Mouse (Mus musculus): ENCODE results near the gene Ttc21a. TPM values are rescaled to one million over a fixed set of nuclear protein-coding genes. Genes with fewer than 3 reads are reported as not detected.

Gene Ttc21a
- 0.28 and 0.54 TPM in 2 replicates for polyA plus RNA-seq (2015; fragmentation: Nextera tagmentation; extraction: Ambion mirVana)

DNA sequence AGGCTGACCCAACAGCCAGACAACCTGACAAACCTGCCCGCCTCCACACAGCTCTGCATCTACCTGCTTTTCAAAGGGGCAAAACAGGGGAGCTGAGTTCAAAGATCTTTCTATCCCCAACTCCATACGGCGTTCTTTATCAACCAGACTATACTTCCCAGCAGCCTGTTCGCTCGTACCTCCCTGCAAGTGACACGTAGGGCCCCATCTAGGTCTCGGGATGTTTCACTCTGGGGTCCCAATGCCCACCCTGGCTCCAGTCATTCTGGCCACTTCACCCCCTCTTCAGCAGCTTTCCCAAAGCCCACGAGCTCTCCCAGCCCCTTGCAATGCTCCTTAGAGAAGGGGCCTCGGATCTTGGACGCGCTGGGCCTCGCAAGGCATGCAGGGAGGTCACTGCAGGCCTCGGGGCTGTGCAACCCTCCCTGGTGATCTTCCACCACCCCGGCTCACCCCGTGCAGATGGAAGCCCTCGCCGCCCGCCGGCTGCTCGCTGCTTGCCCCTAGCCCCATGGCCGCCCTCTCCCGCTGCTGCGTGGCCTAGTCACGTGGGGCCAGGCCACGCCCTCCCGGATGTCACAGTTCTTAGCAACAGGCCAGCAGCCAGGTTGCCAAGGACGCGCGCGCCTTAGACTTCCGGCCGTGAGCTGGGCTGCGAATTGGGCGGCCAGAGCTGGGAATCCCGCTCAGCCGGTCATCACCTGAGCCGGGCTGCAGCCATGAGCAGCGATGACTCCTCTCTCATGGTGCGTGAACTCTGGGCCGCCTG is at the start of gene Ttc21a, which contains the start of gene Gorasp1:
Ttc21a (plus strand) TSS at position 602 of the 769 bp plus-strand sequence.
Gorasp1 (minus strand) TSS at position 561 of the 769 bp plus-strand sequence.
- H3K36me3 ChIP-seq: peaks cover 10% of the 10 kb centered on the region
- H3K9ac ChIP-seq: peak within 1 kb of the TSS; percentile 93
- 3% methylated on average over 40 of the region's 40 CpGs for WGBS
- H3K4me1 ChIP-seq: peaks cover 23% of the 10 kb centered on the region
- peak within 1 kb of the TSS; percentile 84 for H3K4me2 ChIP-seq
- peak within 1 kb of the TSS; percentile 74 for H3K27ac ChIP-seq
- H3K9me3 ChIP-seq: no peaks in the 10 kb centered on the region
- no peaks in the 10 kb centered on the region for H3K27me3 ChIP-seq
- peak; percentile 89 for ATAC-seq (ENCODE audit: insufficient number of reproducible peaks, insufficient read depth, low FRiP score, low TSS enrichment, low read depth)
- H3K4me3 ChIP-seq: peak within 1 kb of the TSS; percentile 74

DNA sequence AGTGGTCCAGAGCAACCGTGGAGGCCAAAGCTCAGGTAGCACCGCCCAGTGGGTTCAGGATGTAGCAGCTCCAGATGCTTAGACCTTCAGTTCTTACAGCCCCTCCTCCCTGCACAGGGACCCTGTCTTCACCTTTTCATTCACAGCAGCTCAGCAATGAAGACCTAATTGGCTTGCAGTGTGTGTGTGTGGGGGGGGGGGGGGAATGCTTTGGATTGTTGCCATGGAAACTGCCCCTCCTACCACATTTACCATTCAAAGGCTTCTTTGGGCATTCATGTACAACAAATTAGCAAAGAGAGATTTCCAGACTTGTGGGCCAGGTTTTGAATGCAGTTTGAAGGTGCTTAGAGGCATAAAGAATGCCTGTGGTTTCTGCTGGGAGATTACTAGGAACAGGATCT is 48.6 kb upstream of the Ttc21a start:
- 0 out of 2 replicates have a peak overlapping the region, but pooled peaks have one; percentile 27 for H3K9ac ChIP-seq
- H3K36me3 ChIP-seq: no peaks in the 10 kb centered on the region
- H3K4me2 ChIP-seq: no peak overlapping the region
- no peak overlapping the region for H3K27ac ChIP-seq
- no peaks in the 10 kb centered on the region for H3K9me3 ChIP-seq
- H3K4me1 ChIP-seq: peaks cover 5% of the 10 kb centered on the region; the same call in 1 of the 2 replicates
- 37% methylated on average over 2 of the region's 2 CpGs for WGBS
- ATAC-seq (ENCODE audit: insufficient number of reproducible peaks, insufficient read depth, low FRiP score, low TSS enrichment, low read depth): peak; percentile 37; the same call in 1 of the 2 replicates
- H3K4me3 ChIP-seq: no peak overlapping the region
- no peaks in the 10 kb centered on the region for H3K27me3 ChIP-seq

DNA sequence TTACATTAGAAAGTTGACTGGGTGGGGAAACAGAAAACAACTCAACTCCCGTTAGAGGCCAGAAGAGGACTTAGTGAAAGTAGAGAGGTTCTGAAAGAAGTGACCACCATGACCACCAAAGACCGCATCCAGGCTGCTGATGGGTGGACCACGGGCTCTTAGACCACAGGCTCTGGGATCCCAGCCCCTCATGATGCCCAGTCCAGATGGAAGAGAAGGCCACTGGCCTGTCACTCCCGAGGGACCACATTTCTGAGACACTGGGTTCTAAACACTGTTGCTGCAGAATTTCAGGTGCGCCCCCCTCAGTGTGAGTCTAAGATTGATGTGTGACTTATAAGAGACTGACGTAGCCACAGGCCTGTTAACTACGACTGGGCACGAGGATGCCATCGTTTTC is 48.0 kb upstream of the Ttc21a start:
- no peak for ATAC-seq (ENCODE audit: insufficient number of reproducible peaks, insufficient read depth, low FRiP score, low TSS enrichment, low read depth)
- Histone ChIP-seq H3K36me3 (no peaks in the 10 kb centered on the region), H3K4me3 (no peak overlapping the region), H3K4me2 (no peak overlapping the region), H3K27ac (no peak overlapping the region), H3K4me1 (peaks cover 9% of the 10 kb centered on the region), H3K27me3 (no peaks in the 10 kb centered on the region), H3K9ac (0 out of 2 replicates have a peak overlapping the region, but pooled peaks have one; percentile 27), H3K9me3 (no peaks in the 10 kb centered on the region)
- 81% methylated on average over 9 of the region's 9 CpGs for WGBS

DNA sequence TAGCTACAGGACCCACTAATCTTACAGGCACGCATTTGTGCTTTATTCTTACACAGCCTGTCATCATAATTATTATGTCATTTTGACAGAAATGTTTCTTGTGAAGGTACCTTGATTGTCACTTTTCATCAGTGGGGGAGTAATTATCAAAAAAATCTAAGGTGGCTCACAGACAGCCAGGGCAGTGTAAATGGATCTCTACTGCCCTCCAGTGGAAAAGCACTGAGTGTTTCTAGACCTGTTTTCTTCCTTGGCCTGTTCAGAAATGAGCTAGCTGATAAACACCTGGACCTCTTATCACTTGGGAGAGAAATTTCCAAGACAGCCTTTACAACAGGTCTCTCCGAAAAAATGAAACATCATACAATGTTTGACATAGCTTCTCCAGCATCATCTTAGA is 46.7 kb upstream of the Ttc21a start:
- Histone ChIP-seq H3K4me3 (no peak overlapping the region), H3K9ac (no peak overlapping the region), H3K36me3 (no peaks in the 10 kb centered on the region), H3K27me3 (no peaks in the 10 kb centered on the region), H3K4me2 (no peak overlapping the region), H3K4me1 (peaks cover 13% of the 10 kb centered on the region), H3K9me3 (no peaks in the 10 kb centered on the region), H3K27ac (no peak overlapping the region)
- ATAC-seq (ENCODE audit: insufficient number of reproducible peaks, insufficient read depth, low FRiP score, low TSS enrichment, low read depth): no peak
- 39% methylated on average over 2 of the region's 2 CpGs for WGBS

DNA sequence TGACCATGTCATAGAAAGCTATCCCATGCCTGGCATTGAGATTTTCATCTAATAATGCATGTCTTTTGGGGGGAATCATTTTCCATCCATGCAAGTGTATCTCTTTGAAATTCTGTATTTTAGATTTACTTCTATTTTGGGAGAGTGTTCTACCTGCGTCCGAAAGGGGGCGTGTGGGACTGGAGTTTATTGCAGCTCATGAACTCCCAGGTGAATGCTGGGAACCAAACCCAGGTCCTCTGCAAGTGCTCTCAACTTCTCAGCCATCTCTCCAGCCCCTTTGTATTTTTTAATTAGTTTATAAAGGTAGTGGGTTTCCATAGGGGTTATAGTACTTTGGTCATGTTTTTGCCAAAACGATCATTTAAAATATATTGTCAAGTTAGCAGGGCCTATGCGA is 43.5 kb upstream of the Ttc21a start:
- H3K4me2 ChIP-seq: peak overlapping the region; percentile 93
- WGBS: 81% methylated on average over 5 of the region's 5 CpGs
- no peaks in the 10 kb centered on the region for H3K27me3 ChIP-seq
- H3K4me1 ChIP-seq: peaks cover 20% of the 10 kb centered on the region
- no peak overlapping the region; the same call in 1 of the 2 replicates for H3K9ac ChIP-seq
- no peaks in the 10 kb centered on the region for H3K36me3 ChIP-seq
- no peak for ATAC-seq (ENCODE audit: insufficient number of reproducible peaks, insufficient read depth, low FRiP score, low TSS enrichment, low read depth)
- no peaks in the 10 kb centered on the region for H3K9me3 ChIP-seq
- no peak overlapping the region for H3K27ac ChIP-seq
- peak overlapping the region; percentile 95; the same call in 1 of the 2 replicates for H3K4me3 ChIP-seq

DNA sequence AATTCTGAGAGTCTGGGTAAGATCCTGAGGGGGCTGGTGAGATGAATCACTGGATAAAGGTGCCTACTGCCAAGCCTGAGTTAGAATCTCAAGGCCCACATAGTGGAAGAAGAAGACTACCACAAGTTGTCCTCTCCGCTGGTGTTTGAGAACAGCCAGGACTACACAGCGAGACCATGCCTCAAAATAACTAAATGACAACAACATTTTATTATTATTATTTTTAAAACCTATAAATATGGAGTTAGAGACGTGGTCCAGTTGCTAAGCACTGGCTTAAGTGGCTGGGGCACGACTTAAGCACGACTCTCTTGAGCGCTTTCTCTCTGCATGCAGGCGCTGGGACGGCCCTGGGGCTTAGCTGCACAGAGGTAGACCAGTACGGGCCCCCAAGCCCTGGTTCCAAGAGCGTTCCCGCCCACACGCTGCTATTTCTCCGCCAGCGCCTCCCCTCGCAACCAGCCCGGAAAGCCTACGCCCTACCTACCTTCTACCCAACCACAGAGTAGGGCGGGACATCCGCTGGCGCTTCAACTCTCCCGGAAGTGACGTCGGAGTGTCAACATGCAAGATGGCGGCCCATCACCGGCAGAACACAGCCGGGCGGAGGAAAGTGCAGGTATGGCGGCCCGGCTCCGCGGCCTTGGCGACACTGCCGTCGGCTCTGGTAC is 42.9 kb upstream of the Ttc21a start, which contains the start of gene Wdr48:
Wdr48 (plus strand) TSS at position 540 of the 671 bp plus-strand sequence.
- no peaks in the 10 kb centered on the region for H3K36me3 ChIP-seq
- no peaks in the 10 kb centered on the region for H3K27me3 ChIP-seq
- H3K9ac ChIP-seq: peak within 1 kb of the TSS; percentile 92
- peak within 1 kb of the TSS; percentile 86 for H3K27ac ChIP-seq
- WGBS: 4% methylated on average over 34 of the region's 34 CpGs
- peak within 1 kb of the TSS; percentile 93 for H3K4me2 ChIP-seq
- no peaks in the 10 kb centered on the region for H3K9me3 ChIP-seq
- peak; percentile 99 for ATAC-seq (ENCODE audit: insufficient number of reproducible peaks, insufficient read depth, low FRiP score, low TSS enrichment, low read depth)
- peak within 1 kb of the TSS; percentile 95 for H3K4me3 ChIP-seq
- H3K4me1 ChIP-seq: peaks cover 15% of the 10 kb centered on the region

DNA sequence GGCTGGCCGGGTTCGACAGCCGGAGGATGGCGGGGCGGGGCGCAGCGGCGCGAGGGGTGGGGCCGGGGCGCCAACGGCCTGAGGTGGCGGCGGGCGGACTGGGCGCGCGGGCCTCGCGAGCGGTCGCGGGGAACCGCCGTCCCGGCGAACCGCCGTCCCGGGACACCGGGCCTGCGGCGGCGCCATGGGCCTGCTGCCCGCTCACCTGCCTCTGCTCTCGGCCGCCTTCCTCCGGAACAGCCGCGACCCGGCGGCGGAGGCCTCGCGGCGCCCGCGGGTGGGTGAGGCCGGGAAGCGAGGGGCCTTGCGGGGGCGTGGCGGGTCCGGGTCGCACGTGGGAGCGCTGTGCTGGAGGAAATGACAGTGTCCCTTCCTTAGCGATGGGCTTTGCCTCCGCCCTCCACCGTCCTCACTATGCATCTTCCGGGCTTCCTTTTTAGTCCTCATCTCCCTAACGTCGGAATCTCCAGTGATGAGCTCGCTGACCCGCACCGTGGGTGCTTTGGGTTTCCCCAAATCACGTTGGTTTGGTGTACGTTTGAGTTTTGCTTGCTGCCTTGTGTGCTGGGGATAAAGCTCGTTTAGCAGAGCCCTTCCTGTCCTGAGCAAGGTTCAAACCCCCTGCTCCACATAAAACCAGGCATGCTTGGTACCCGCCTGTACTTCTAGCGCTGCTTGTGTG is 42.2 kb upstream of the Ttc21a start:
- Histone ChIP-seq H3K27me3 (no peaks in the 10 kb centered on the region), H3K4me1 (peaks cover 15% of the 10 kb centered on the region), H3K9ac (peak overlapping the region; percentile 92), H3K36me3 (no peaks in the 10 kb centered on the region), H3K9me3 (no peaks in the 10 kb centered on the region), H3K4me2 (peak overlapping the region; percentile 93), H3K4me3 (peak overlapping the region; percentile 95), H3K27ac (peak overlapping the region; percentile 86)
- under 1% methylated on average over 71 of the region's 71 CpGs for WGBS
- peak; percentile 70 for ATAC-seq (ENCODE audit: insufficient number of reproducible peaks, insufficient read depth, low FRiP score, low TSS enrichment, low read depth)

DNA sequence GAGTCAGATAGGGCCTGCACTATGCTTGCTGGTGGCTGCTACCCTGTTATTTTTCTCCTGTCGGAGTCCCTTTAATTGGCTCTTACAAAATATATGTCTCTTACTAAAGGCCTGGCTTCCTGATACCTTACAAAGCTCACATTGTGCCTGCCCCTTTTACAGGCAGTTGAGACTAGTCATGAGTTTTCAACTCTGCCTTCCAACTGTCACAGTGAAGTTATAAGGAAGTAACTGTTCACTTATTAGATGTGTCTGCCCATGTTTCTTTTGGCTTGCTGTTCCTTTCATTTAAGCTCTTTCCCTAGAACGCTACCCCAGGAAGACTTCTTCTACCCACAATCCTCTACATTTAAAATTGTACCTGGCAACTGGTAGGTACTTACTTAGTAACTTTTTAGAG is 38.0 kb upstream of the Ttc21a start:
- no peak overlapping the region for H3K4me2 ChIP-seq
- peaks cover 27% of the 10 kb centered on the region for H3K36me3 ChIP-seq
- ATAC-seq (ENCODE audit: insufficient number of reproducible peaks, insufficient read depth, low FRiP score, low TSS enrichment, low read depth): no peak
- no peak overlapping the region for H3K9ac ChIP-seq
- H3K27ac ChIP-seq: no peak overlapping the region
- H3K4me1 ChIP-seq: peaks cover 11% of the 10 kb centered on the region
- H3K4me3 ChIP-seq: no peak overlapping the region
- H3K27me3 ChIP-seq: no peaks in the 10 kb centered on the region
- H3K9me3 ChIP-seq: no peaks in the 10 kb centered on the region
- 89% methylated on average over 2 of the region's 2 CpGs for WGBS

DNA sequence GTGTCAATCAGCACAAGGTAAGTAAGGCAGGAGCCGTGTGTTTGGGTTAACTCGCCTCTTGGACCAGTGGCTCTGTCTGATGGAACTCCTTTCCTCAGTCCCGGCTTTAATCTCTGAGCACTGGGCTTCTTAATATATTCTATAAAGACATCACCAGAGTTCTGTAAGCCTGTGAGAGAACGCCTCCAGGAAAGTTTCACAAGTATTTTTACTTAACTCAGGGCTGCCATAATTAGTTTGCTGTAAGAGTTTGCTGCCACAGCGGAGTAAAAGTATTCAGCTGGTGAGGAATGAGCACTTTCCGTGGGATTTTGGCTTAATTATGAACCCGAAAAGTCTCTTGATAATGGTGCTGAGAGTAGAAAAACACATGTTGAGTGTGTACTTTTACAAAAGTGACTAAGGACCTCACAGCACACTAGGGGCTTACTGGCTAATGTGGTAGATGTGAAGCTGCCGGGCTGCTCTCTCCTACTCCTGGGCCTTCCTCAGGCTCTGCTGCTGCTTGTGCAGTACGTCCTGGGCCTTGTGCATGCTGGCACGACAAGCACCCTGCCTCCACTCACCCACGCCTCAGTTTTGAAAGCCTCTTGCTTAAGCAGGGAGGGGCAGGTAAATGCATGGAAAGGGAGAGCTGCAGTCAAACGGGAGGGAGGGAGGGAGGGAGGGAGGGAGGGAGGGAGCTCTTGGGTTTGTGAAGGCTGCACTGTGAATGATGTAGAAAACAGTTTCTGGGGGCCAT is 34.8 kb upstream of the Ttc21a start:
- peaks cover 56% of the 10 kb centered on the region for H3K36me3 ChIP-seq
- WGBS: 82% methylated on average over 12 of the region's 12 CpGs
- no peak overlapping the region for H3K9ac ChIP-seq
- H3K9me3 ChIP-seq: no peaks in the 10 kb centered on the region
- ATAC-seq (ENCODE audit: insufficient number of reproducible peaks, insufficient read depth, low FRiP score, low TSS enrichment, low read depth): no peak
- H3K4me3 ChIP-seq: no peak overlapping the region
- no peak overlapping the region for H3K27ac ChIP-seq
- H3K27me3 ChIP-seq: no peaks in the 10 kb centered on the region
- no peak overlapping the region for H3K4me2 ChIP-seq
- no peaks in the 10 kb centered on the region for H3K4me1 ChIP-seq

DNA sequence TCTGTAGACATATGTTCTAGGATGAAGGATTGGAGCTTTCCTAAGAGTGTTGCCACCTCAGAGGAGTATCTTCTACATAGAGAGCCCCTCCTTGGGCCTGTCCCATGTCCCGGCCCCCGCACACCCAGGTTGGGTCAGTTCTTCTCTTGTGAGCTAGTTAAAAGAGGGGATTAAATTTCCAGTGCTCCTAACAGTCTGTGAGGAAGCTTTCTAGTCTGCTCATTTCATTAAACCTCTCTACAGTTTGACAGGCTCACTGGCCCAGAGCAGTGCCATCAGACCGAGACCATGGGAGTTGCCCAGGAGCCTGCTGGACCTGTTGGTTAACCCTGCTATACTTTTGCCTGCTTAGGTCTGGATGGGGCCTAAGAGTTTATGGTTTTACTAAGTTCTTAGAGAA is 28.7 kb upstream of the Ttc21a start:
- peaks cover 93% of the 10 kb centered on the region for H3K36me3 ChIP-seq

DNA sequence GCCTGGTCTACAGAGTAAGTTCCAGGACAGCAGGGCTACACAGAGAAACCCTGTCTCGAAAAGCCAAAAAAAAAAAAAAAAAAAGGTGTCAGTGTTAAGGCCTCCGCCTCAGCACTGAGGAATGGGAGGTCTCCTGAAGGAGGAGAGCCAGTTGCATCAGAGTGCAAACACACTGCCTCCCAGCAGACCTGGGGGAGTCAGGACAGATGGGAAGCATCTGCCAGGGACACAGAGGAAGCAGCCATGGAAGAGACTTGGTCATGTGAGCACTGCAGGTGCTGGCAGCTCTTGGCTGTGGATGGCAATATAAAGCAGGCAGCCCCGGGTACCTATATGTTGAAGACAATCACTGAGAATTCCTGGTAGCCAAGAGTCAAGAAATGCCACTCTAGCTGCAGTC is 27.5 kb upstream of the Ttc21a start:
- ATAC-seq (ENCODE audit: insufficient number of reproducible peaks, insufficient read depth, low FRiP score, low TSS enrichment, low read depth): no peak
- Histone ChIP-seq H3K4me3 (no peak overlapping the region), H3K27ac (no peak overlapping the region), H3K9ac (no peak overlapping the region), H3K9me3 (no peaks in the 10 kb centered on the region), H3K27me3 (no peaks in the 10 kb centered on the region), H3K4me1 (no peaks in the 10 kb centered on the region), H3K36me3 (peaks cover 91% of the 10 kb centered on the region), H3K4me2 (no peak overlapping the region)
- WGBS: 89% methylated on average over 3 of the region's 3 CpGs

More for the DNA sequence above, 28.7 kb upstream of the Ttc21a start:
- Histone ChIP-seq H3K9me3 (no peaks in the 10 kb centered on the region), H3K4me1 (no peaks in the 10 kb centered on the region), H3K4me2 (no peak overlapping the region), H3K27ac (no peak overlapping the region), H3K9ac (no peak overlapping the region), H3K27me3 (no peaks in the 10 kb centered on the region), H3K4me3 (no peak overlapping the region)
- no peak for ATAC-seq (ENCODE audit: insufficient number of reproducible peaks, insufficient read depth, low FRiP score, low TSS enrichment, low read depth)
- 99% methylated on average over 3 of the region's 3 CpGs for WGBS

Measured in embryonic facial prominence, embryonic 13.5 days (tissue).